Mouse (Mus musculus): ENCODE data around the gene Cmpk2. TPM values are rescaled to one million over a fixed set of nuclear protein-coding genes. Genes with fewer than 3 reads are reported as not detected.

Cmpk2 gene
- polyA plus RNA-seq, 1 experiment: 10.7 TPM

- no peaks in the 10 kb centered on the region for H3K4me1 ChIP-seq (ENCODE audit: control insufficient read depth, insufficient read depth, low read length)
- no peak overlapping the region for H3K4me3 ChIP-seq (replicated peaks; ENCODE audit: extremely low read depth, low read depth, low read length)
- TF ChIP-seq POLR2A (IDR thresholded peaks at IDR 0.05; ENCODE audit: borderline replicate concordance, extremely low read depth, low read depth, low read length) (no peak), CTCF (IDR thresholded peaks at IDR 0.05; ENCODE audit: insufficient read depth, low read length) (no peak)
- WGBS: 93% methylated on average over 2 of the region's 2 CpGs
- no peak for DNase-seq
Measured at GRCm38 (mm10) chr12:26449483-26449882, 19.5 kb upstream of the Cmpk2 start.

DNA sequence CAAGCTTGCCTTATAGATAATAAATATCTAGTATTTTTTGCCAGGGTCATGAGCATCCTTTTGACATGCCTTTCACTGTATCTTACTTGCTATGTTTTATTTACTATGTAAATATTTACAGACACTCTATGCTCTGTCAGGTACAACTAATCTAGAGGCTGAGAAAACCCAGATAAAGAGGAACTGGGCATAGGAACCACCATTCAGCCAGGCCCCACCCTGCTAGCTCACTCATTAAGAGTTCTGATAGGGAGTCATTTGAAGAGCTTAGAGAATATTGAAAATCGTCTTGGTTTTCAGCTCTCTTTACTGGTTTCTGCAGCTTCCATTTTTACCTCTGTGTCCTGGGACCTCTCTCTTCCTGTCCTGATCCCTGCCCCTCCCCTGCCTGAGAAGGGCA, 17.9 kb upstream of the Cmpk2 start:
- TF ChIP-seq CTCF (IDR thresholded peaks at IDR 0.05; ENCODE audit: insufficient read depth, low read length) (no peak), POLR2A (IDR thresholded peaks at IDR 0.05; ENCODE audit: borderline replicate concordance, extremely low read depth, low read depth, low read length) (no peak)
- whole genome bisulfite sequencing: 19% methylated on average over 1 of the region's 1 CpGs

GRCm38 (mm10) chr12:26452951-26453350, 16.1 kb upstream of the Cmpk2 start:
- no peak for TF ChIP-seq POLR2A (IDR thresholded peaks at IDR 0.05; ENCODE audit: borderline replicate concordance, extremely low read depth, low read depth, low read length)
- TF ChIP-seq CTCF (IDR thresholded peaks at IDR 0.05; ENCODE audit: insufficient read depth, low read length): no peak
- peaks cover 5% of the 10 kb centered on the region for H3K4me1 ChIP-seq (ENCODE audit: control insufficient read depth, insufficient read depth, low read length)
- no peak overlapping the region for H3K4me3 ChIP-seq (replicated peaks; ENCODE audit: extremely low read depth, low read depth, low read length)
- 45% methylated on average over 4 of the region's 4 CpGs for WGBS
- no peak for DNase-seq

More for the DNA sequence above, 17.9 kb upstream of the Cmpk2 start:
- H3K4me3 ChIP-seq (replicated peaks; ENCODE audit: extremely low read depth, low read depth, low read length): no peak overlapping the region
- peaks cover 4% of the 10 kb centered on the region for H3K4me1 ChIP-seq (ENCODE audit: control insufficient read depth, insufficient read depth, low read length)
- DNase-seq: no peak

- H3K4me3 ChIP-seq (replicated peaks; ENCODE audit: extremely low read depth, low read depth, low read length): no peak overlapping the region
- peaks cover 7% of the 10 kb centered on the region for H3K4me1 ChIP-seq (ENCODE audit: control insufficient read depth, insufficient read depth, low read length)
- DNase-seq: no peak
- WGBS: 59% methylated on average over 5 of the region's 5 CpGs
- TF ChIP-seq CTCF (IDR thresholded peaks at IDR 0.05; ENCODE audit: insufficient read depth, low read length) (no peak), POLR2A (IDR thresholded peaks at IDR 0.05; ENCODE audit: borderline replicate concordance, extremely low read depth, low read depth, low read length) (no peak)
Measured at GRCm38 (mm10) chr12:26454682-26455081, 14.3 kb upstream of the Cmpk2 start.

- TF ChIP-seq CTCF (IDR thresholded peaks at IDR 0.05; ENCODE audit: insufficient read depth, low read length) (no peak), POLR2A (IDR thresholded peaks at IDR 0.05; ENCODE audit: borderline replicate concordance, extremely low read depth, low read depth, low read length) (no peak)
- Histone ChIP-seq H3K4me1 (ENCODE audit: control insufficient read depth, insufficient read depth, low read length) (peaks cover 10% of the 10 kb centered on the region), H3K4me3 (replicated peaks; ENCODE audit: extremely low read depth, low read depth, low read length) (peak within 1 kb of the TSS; percentile 29)
- peak; percentile 58 for DNase-seq
- 14% methylated on average over 13 of the region's 13 CpGs for WGBS
Measured at GRCm38 (mm10) chr12:26456028-26456698, 12.8 kb upstream of the Cmpk2 start, which contains the start of gene Rsad2. Gene Rsad2 (minus strand): TSS chr12:26456452.

DNA sequence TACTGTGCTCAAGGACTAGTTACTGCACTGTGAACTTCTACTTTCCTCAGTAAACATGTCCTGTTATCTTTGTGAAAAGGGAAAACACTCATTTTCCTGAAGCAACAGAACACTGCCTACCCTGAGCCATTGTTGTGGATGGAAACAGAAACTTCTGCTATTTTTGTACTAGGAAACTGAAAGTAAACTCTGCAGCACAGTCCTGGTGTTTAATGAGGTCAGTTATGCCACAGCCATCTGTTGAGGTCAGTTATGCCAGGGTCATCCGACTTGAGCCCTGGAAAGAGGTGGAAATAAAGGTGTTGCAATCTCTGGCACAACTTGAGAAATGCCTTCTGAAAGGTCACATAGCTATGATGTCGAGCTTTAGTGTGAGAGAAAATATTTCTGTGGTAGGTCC, 8.9 kb upstream of the Cmpk2 start:
- H3K4me1 ChIP-seq (ENCODE audit: control insufficient read depth, insufficient read depth, low read length): peaks cover 10% of the 10 kb centered on the region
- no peak overlapping the region for H3K4me3 ChIP-seq (replicated peaks; ENCODE audit: extremely low read depth, low read depth, low read length)
- no peak for TF ChIP-seq CTCF (IDR thresholded peaks at IDR 0.05; ENCODE audit: insufficient read depth, low read length)
- no peak for TF ChIP-seq POLR2A (IDR thresholded peaks at IDR 0.05; ENCODE audit: borderline replicate concordance, extremely low read depth, low read depth, low read length)
- no peak for DNase-seq
- 6% methylated on average over 2 of the region's 2 CpGs for WGBS

DNA sequence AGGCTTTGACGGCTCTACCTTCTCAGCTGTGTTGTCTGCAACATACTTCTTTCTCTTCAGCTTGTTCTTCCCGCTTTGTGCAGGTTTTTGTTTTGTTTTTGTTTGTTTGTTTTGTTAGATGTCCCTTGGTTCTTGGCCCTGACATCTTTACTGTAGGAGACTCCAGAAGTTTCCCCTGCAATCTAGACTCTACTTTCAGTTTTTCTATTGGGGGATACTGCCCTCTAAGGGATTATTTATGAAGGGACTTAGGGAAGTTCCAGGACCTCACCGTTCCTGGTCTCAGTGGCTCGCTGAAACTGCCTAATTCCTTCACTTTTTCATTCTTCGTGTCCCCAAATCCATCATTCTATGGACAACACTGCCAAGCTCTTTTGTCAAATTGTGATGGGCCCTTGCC, 3.4 kb upstream of the Cmpk2 start:
- Histone ChIP-seq H3K4me1 (ENCODE audit: control insufficient read depth, insufficient read depth, low read length) (no peaks in the 10 kb centered on the region), H3K4me3 (replicated peaks; ENCODE audit: extremely low read depth, low read depth, low read length) (no peak overlapping the region)
- no peak for TF ChIP-seq CTCF (IDR thresholded peaks at IDR 0.05; ENCODE audit: insufficient read depth, low read length)
- TF ChIP-seq POLR2A (IDR thresholded peaks at IDR 0.05; ENCODE audit: borderline replicate concordance, extremely low read depth, low read depth, low read length): no peak
- no peak for DNase-seq
- 56% methylated on average over 5 of the region's 5 CpGs for WGBS

GRCm38 (mm10) chr12:26470042-26470409, 1.0 kb downstream of the Cmpk2 start:
- 19% methylated on average over 6 of the region's 6 CpGs for whole genome bisulfite sequencing
- no peak for DNase-seq
- H3K4me3 ChIP-seq (replicated peaks; ENCODE audit: extremely low read depth, low read depth, low read length): peak overlapping the region; percentile 76
- no peak for TF ChIP-seq POLR2A (IDR thresholded peaks at IDR 0.05; ENCODE audit: borderline replicate concordance, extremely low read depth, low read depth, low read length)
- TF ChIP-seq CTCF (IDR thresholded peaks at IDR 0.05; ENCODE audit: insufficient read depth, low read length): no peak
- peaks cover 2% of the 10 kb centered on the region; the same call in 1 of the 2 replicates for H3K4me1 ChIP-seq (ENCODE audit: control insufficient read depth, insufficient read depth, low read length)

DNA sequence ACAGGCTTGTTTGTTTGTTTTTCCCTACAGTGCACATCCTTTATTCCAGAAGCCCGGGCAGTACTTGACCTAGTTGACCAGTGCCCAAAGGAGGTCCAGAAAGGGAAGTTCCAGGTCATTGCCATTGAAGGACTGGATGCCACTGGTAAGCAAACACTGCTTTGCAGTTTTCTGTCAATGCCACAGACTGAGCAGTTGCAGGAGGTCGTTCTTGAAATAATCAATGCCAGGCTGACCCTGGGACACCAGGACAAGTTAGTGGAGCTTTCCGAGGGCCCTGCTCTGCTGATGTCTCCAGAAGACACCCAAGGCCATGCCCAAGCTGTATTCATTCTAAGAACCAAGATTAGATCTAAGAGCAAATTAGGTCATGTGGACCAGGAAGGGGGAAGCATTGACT, 2.4 kb downstream of the Cmpk2 start:
- Histone ChIP-seq H3K4me3 (replicated peaks; ENCODE audit: extremely low read depth, low read depth, low read length) (no peak overlapping the region), H3K4me1 (ENCODE audit: control insufficient read depth, insufficient read depth, low read length) (peaks cover 2% of the 10 kb centered on the region; the same call in 1 of the 2 replicates)
- DNase-seq: no peak
- TF ChIP-seq CTCF (IDR thresholded peaks at IDR 0.05; ENCODE audit: insufficient read depth, low read length) (no peak), POLR2A (IDR thresholded peaks at IDR 0.05; ENCODE audit: borderline replicate concordance, extremely low read depth, low read depth, low read length) (no peak)
- WGBS: 48% methylated on average over 3 of the region's 3 CpGs

DNA sequence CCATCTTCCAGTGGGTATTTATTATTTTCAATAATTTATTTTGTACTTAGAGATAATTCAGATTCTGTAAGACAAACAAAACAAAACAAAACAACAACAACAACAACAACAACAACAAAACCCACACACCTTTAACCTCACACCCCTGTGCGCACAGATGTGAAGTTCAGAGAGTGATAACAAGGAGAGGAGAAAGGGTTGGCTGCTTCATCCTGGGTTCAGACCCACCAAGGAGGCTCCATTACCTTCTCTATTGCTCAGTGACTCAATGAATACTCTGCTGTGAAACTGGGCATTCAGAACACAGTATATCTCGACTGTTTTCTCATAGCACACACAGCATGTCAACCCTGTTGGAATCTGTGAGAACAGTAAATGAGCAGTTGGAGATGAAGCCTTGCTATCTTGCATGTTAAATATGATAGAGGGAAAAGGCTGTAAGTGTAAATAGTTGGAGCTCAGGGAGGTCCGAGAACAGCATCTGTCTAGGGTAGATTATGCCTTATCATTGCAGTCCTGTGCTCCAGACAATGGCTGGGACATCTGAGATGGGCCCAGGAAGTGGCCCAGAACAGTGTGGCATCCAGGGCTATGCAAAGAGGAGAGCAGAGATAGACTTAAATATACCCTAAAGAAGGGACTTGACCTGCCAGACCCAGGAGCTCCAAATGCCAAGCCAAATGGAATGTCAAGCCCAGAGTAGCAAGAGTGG, 3.9 kb downstream of the Cmpk2 start:
- Histone ChIP-seq H3K4me3 (replicated peaks; ENCODE audit: extremely low read depth, low read depth, low read length) (no peak overlapping the region), H3K4me1 (ENCODE audit: control insufficient read depth, insufficient read depth, low read length) (peaks cover 2% of the 10 kb centered on the region; the same call in 1 of the 2 replicates)
- no peak for DNase-seq
- TF ChIP-seq CTCF (IDR thresholded peaks at IDR 0.05; ENCODE audit: insufficient read depth, low read length) (no peak), POLR2A (IDR thresholded peaks at IDR 0.05; ENCODE audit: borderline replicate concordance, extremely low read depth, low read depth, low read length) (no peak)
- 89% methylated on average over 3 of the region's 3 CpGs for WGBS

All from lung, adult 2 months (tissue).